Mouse (Mus musculus) B cell, adult (primary cell): Measurements from ENCODE around the gene Pank1. TPM values are rescaled to one million over a fixed set of nuclear protein-coding genes. Genes with fewer than 3 reads are reported as not detected.

ENCODE experiments used
- total RNA-seq: library from RNA; stranded (reverse); gene quantifications from 4 replicates; pipeline ENCODE4 v1.2.4, GENCODE M21; 2023; ENCODE audit not compliant: inconsistent age

Pank1 gene
- 4.8 to 7.0 TPM (median 5.8 TPM) in 4 replicates for total RNA-seq

GRCm38 (mm10) chr19:34878603-34879541, at the start of gene Pank1:
Gene Pank1 (minus strand): TSS chr19:34879455.

GRCm38 (mm10) chr19:34921652-34922602, 42.7 kb upstream of the Pank1 start, which contains the start of gene Kif20b:
Gene Kif20b (plus strand): TSS chr19:34922361.

Other genes with a start within 250 kb of the Pank1 start
- gene Ifit1bl2, start 238.7 kb downstream of the Pank1 start, total RNA-seq: 0.15 to 0.19 TPM in 2 of 4 replicates, not detected in the others
- gene Ifit1, start 238.6 kb downstream of the Pank1 start, total RNA-seq: 1.9 to 7.6 TPM (median 3.3 TPM) in 4 replicates
- not detected in 4 replicates for gene Slc16a12, start 132.2 kb downstream of the Pank1 start, total RNA-seq
- 14.1 to 26.0 TPM (median 23.1 TPM) in 4 replicates for gene Kif20b, start 42.9 kb upstream of the Pank1 start, total RNA-seq